Mouse (Mus musculus) neural tube, postnatal 0 days (tissue): ENCODE results near the gene Cmtm1. TPM values are rescaled to one million over a fixed set of nuclear protein-coding genes. Genes with fewer than 3 reads are reported as not detected.

Source experiments
- polyA plus RNA-seq: library from polyadenylated mRNA; unstranded; fragments of >200 nt; fragmentation: Nextera tagmentation; extraction: Ambion mirVana; gene quantifications from 2 replicates; pipeline ENCODE4 v1.2.1, GENCODE M21; 2015

Cmtm1 gene
- polyA plus RNA-seq = not detected in 2 replicates

GRCm38 (mm10) chr8:104309441-104310155 lies at the start of gene Cmtm1, which contains the start of gene Gm45711:
TSS of gene Cmtm1 (minus strand) at chr8:104310145.
TSS of gene Gm45711 (minus strand) at chr8:104310081.

GRCm38 (mm10) chr8:104339229-104339982 lies 29.5 kb upstream of the Cmtm1 start, which contains the start of gene Cmtm3:
TSS of gene Cmtm3 (plus strand) at chr8:104339410.

GRCm38 (mm10) chr8:104321930-104322329 lies 12.0 kb upstream of the Cmtm1 start, which contains the start of gene Cmtm2b:
TSS of gene Cmtm2b (plus strand) at chr8:104322230.

GRCm38 (mm10) chr8:104321267-104321666 lies 11.3 kb upstream of the Cmtm1 start, which contains the start of gene Gm11020:
TSS of gene Gm11020 (plus strand) at chr8:104321567.

GRCm38 (mm10) chr8:104293081-104293480 lies 16.9 kb downstream of the Cmtm1 start, which contains the start of gene Cmtm2a:
TSS of gene Cmtm2a (minus strand) at chr8:104293181.

GRCm38 (mm10) chr8:104250439-104251367 lies 59.2 kb downstream of the Cmtm1 start, which contains the start of gene Cklf:
TSS of gene Cklf (plus strand) at chr8:104250861.

GRCm38 (mm10) chr8:104248276-104248675 lies 61.7 kb downstream of the Cmtm1 start, which contains the start of gene Tk2:
TSS of gene Tk2 (minus strand) at chr8:104248558.

Other genes with a start within 250 kb of the Cmtm1 start
- 10.1 and 10.2 TPM in 2 replicates for gene Cdh5, start 208.5 kb downstream of the Cmtm1 start, polyA plus RNA-seq
- 18.3 and 18.5 TPM in 2 replicates for gene Bean1, start 139.7 kb downstream of the Cmtm1 start, polyA plus RNA-seq
- 41.3 and 47.5 TPM in 2 replicates for gene Tk2, start 61.6 kb downstream of the Cmtm1 start, polyA plus RNA-seq
- gene Cklf, start 59.3 kb downstream of the Cmtm1 start, polyA plus RNA-seq = 34.6 and 35.5 TPM in 2 replicates
- gene Cmtm2a, start 17.0 kb downstream of the Cmtm1 start, polyA plus RNA-seq = not detected in 2 replicates
- gene Gm45711, start 64 bp downstream of the Cmtm1 start, polyA plus RNA-seq = not detected in 2 replicates
- gene Gm11020, start 11.4 kb upstream of the Cmtm1 start, polyA plus RNA-seq = not detected in 2 replicates
- gene Cmtm2b, start 12.1 kb upstream of the Cmtm1 start, polyA plus RNA-seq = not detected in 2 replicates
- 42.9 and 43.7 TPM in 2 replicates for gene Cmtm3, start 29.3 kb upstream of the Cmtm1 start, polyA plus RNA-seq
- 3.6 TPM in 2 replicates for gene Cmtm4, start 85.7 kb upstream of the Cmtm1 start, polyA plus RNA-seq
- 64.4 and 64.5 TPM in 2 replicates for gene Dync1li2, start 132.9 kb upstream of the Cmtm1 start, polyA plus RNA-seq
- 0.75 and 0.86 TPM in 2 replicates for gene Terb1, start 199.8 kb upstream of the Cmtm1 start, polyA plus RNA-seq
- 80.8 and 85.7 TPM in 2 replicates for gene Nae1, start 224.5 kb upstream of the Cmtm1 start, polyA plus RNA-seq
- gene Car7, start 224.5 kb upstream of the Cmtm1 start, polyA plus RNA-seq = 2.8 and 3.6 TPM in 2 replicates